In genomic region chr8:12420537-12420936, GRCm38 (mm10) we compare ENCODE assay signal across 23 mouse cellular contexts. TPM values are rescaled to one million over a fixed set of nuclear protein-coding genes. Genes with fewer than 3 reads are reported as not detected.
A peak's percentile ranks its signal among the peaks of the same experiment; 100 is the strongest.
DNase-seq lines count a peak whose midpoint lies in the region; ATAC-seq and TF ChIP-seq lines count a peak whose summit lies in the region.
"Had no signal": no experiment of that assay in that cellular context is flagged by ENCODE, and none has a peak within 500 bp of the region (broad histone marks: within the 10 kb centered on the region; RNA-seq: fewer than 3 reads in every experiment).

No protein-coding gene starts in this region.

- WGBS in forebrain, embryonic 11.5 days: 90% methylated on average over 2 of the region's 2 CpGs
- WGBS in forebrain, embryonic 14.5 days: 95% methylated on average over 2 of the region's 2 CpGs
- WGBS in liver, embryonic 14.5 days (ENCODE audit: insufficient replicate concordance): 49% methylated on average over 2 of the region's 2 CpGs
- whole genome bisulfite sequencing in small intestine, adult 2 months: 63% methylated on average over 2 of the region's 2 CpGs

- H3K9me3 ChIP-seq in forebrain, embryonic 11.5 days (ENCODE audit: control insufficient read depth, low read length): no peaks in the 10 kb centered on the region
- H3K9me3 ChIP-seq in forebrain, embryonic 14.5 days (replicated peaks; ENCODE audit: control insufficient read depth, low read length): no peaks in the 10 kb centered on the region
- no peaks in the 10 kb centered on the region for H3K9me3 ChIP-seq in liver, embryonic 14.5 days (ENCODE audit: control insufficient read depth, low read length)
- no peaks in the 10 kb centered on the region for H3K9me3 ChIP-seq in ES-Bruce4 (replicated peaks; ENCODE audit: control insufficient read depth, insufficient read depth, low read length, poor library complexity, severe bottlenecking)
- H3K9me3 ChIP-seq: embryonic facial prominence, embryonic 13.5 days; hindbrain, embryonic 13.5 days; limb, embryonic 15.5 days had no signal

- no peak overlapping the region for H3K4me2 ChIP-seq in forebrain, embryonic 11.5 days (ENCODE audit: low read depth, low read length, severe bottlenecking)
- H3K4me2 ChIP-seq in forebrain, embryonic 14.5 days (ENCODE audit: low read length): no peak overlapping the region
- no peak overlapping the region for H3K4me2 ChIP-seq in liver, embryonic 14.5 days (ENCODE audit: low read depth)
- H3K4me2 ChIP-seq: embryonic facial prominence, embryonic 13.5 days; hindbrain, embryonic 13.5 days; limb, embryonic 15.5 days had no signal

- 0 out of 2 replicates have a peak, but pooled peaks cover 2% of the 10 kb centered on the region for H3K27me3 ChIP-seq in forebrain, embryonic 11.5 days (ENCODE audit: control insufficient read depth, insufficient read depth, low read length)
- H3K27me3 ChIP-seq in forebrain, embryonic 14.5 days (replicated peaks; ENCODE audit: control insufficient read depth, insufficient read depth, low read length): no peaks in the 10 kb centered on the region
- H3K27me3 ChIP-seq in liver, embryonic 14.5 days (ENCODE audit: control insufficient read depth, insufficient read depth, low read length): no peaks in the 10 kb centered on the region
- H3K27me3 ChIP-seq in ES-Bruce4 (ENCODE audit: control insufficient read depth, insufficient read depth, low read length, poor library complexity, severe bottlenecking): no peaks in the 10 kb centered on the region
- 0 out of 2 replicates have a peak, but pooled peaks cover 2% of the 10 kb centered on the region for H3K27me3 ChIP-seq in small intestine, adult 2 months (ENCODE audit: control insufficient read depth, insufficient read depth, low read length)

- H3K9ac ChIP-seq in forebrain, embryonic 11.5 days (ENCODE audit: low read length): no peak overlapping the region
- no peak overlapping the region for H3K9ac ChIP-seq in forebrain, embryonic 14.5 days (ENCODE audit: low read length)
- H3K9ac ChIP-seq in liver, embryonic 14.5 days (replicated peaks): no peak overlapping the region
- no peak overlapping the region for H3K9ac ChIP-seq in ES-Bruce4 (ENCODE audit: low read depth, poor library complexity, severe bottlenecking)
- H3K9ac ChIP-seq: embryonic facial prominence, embryonic 13.5 days; hindbrain, embryonic 13.5 days; limb, embryonic 15.5 days had no signal

- no peak overlapping the region for H3K4me3 ChIP-seq in forebrain, embryonic 11.5 days (ENCODE audit: low read depth, low read length)
- H3K4me3 ChIP-seq in forebrain, embryonic 14.5 days (ENCODE audit: low read depth, low read length): no peak overlapping the region
- no peak overlapping the region for H3K4me3 ChIP-seq in liver, embryonic 14.5 days (ENCODE audit: insufficient read depth in 1 of 2, low read depth in 2 of 2, low read length in 2 of 2)
- no peak overlapping the region for H3K4me3 ChIP-seq in ES-Bruce4 (ENCODE audit: low read depth, low read length)
- H3K4me3 ChIP-seq in small intestine, adult 2 months (ENCODE audit: low read depth, low read length): no peak overlapping the region
- H3K4me3 ChIP-seq: embryonic facial prominence, embryonic 13.5 days; hindbrain, embryonic 13.5 days; limb, embryonic 15.5 days had no signal

- no peak for TF ChIP-seq EP300 in liver, embryonic 14.5 days (IDR thresholded peaks at IDR 0.05; ENCODE audit: low read depth)
- no peak for TF ChIP-seq EP300 in ES-Bruce4 (IDR thresholded peaks at IDR 0.05; ENCODE audit: insufficient read depth, low read depth, low read length)

- H3K27ac ChIP-seq in forebrain, embryonic 11.5 days (ENCODE audit: low read depth, low read length): no peak overlapping the region
- no peak overlapping the region for H3K27ac ChIP-seq in forebrain, embryonic 14.5 days (ENCODE audit: low read depth, low read length)
- no peak overlapping the region for H3K27ac ChIP-seq in liver, embryonic 14.5 days
- no peak overlapping the region for H3K27ac ChIP-seq in ES-Bruce4 (ENCODE audit: insufficient read depth, low read length)
- no peak overlapping the region for H3K27ac ChIP-seq in small intestine, adult 2 months (ENCODE audit: insufficient read depth, low read depth, low read length)
- H3K27ac ChIP-seq: embryonic facial prominence, embryonic 13.5 days; hindbrain, embryonic 13.5 days; limb, embryonic 15.5 days had no signal

- DNase-seq in forebrain, embryonic 11.5 days (ENCODE audit: low spot score): peak; percentile 47
- DNase-seq in forebrain, embryonic 14.5 days (ENCODE audit: low spot score): no peak
- DNase-seq in liver, embryonic 14.5 days (ENCODE audit: low read depth in 3 of 3, low spot score in 3 of 3): no peak
- DNase-seq in liver: no peak
- no peak for DNase-seq in thymus, postnatal 4 days
- DNase-seq in embryo, embryonic 10.5 days (ENCODE audit: low spot score): no peak
- DNase-seq: adrenal gland, postnatal 10 days; B cell, adult 2 months; cerebellum, adult 11-12 months; gastrocnemius, postnatal 10 days; kidney, adult 11 months; kidney, postnatal 25 days; layer of hippocampus, adult 9-11 months; lung, postnatal 14 days; right cerebral cortex, adult 18-20 months; thymus, adult 2 months had no signal

- TF ChIP-seq CTCF in liver, embryonic 14.5 days (IDR thresholded peaks at IDR 0.05; ENCODE audit: low read depth): 0 out of 2 replicates have a peak, but pooled peaks have one; percentile 14
- peak; percentile 25 for TF ChIP-seq CTCF in ES-Bruce4 (IDR thresholded peaks at IDR 0.05; ENCODE audit: low read depth, low read length)
- TF ChIP-seq CTCF in small intestine, adult 2 months (IDR thresholded peaks at IDR 0.05; ENCODE audit: extremely low read depth, insufficient read length, insufficient replicate concordance, low read depth, low read length): peak; percentile 4; the same call in 1 of the 2 replicates

- no peaks in the 10 kb centered on the region for H3K36me3 ChIP-seq in forebrain, embryonic 11.5 days (ENCODE audit: control insufficient read depth, insufficient read depth, low read length)
- peaks cover 6% of the 10 kb centered on the region; the same call in 1 of the 2 replicates for H3K36me3 ChIP-seq in forebrain, embryonic 14.5 days (ENCODE audit: control insufficient read depth, insufficient read depth, low read length)
- no peaks in the 10 kb centered on the region for H3K36me3 ChIP-seq in liver, embryonic 14.5 days (replicated peaks; ENCODE audit: control insufficient read depth, insufficient read depth, low read depth)
- H3K36me3 ChIP-seq in ES-Bruce4 (ENCODE audit: control insufficient read depth, insufficient read depth, low read length, poor library complexity, severe bottlenecking): no peaks in the 10 kb centered on the region
- H3K36me3 ChIP-seq in small intestine, adult 2 months (ENCODE audit: control insufficient read depth, insufficient read depth, low read length): no peaks in the 10 kb centered on the region
- H3K36me3 ChIP-seq: embryonic facial prominence, embryonic 13.5 days; hindbrain, embryonic 13.5 days; limb, embryonic 15.5 days had no signal

- H3K4me1 ChIP-seq in forebrain, embryonic 11.5 days (replicated peaks; ENCODE audit: control insufficient read depth, insufficient read depth, low read length): peaks cover 2% of the 10 kb centered on the region; the same call in 1 of the 2 replicates
- peaks cover 9% of the 10 kb centered on the region; the same call in 1 of the 2 replicates for H3K4me1 ChIP-seq in forebrain, embryonic 14.5 days (ENCODE audit: control insufficient read depth, insufficient read depth, low read length)
- no peaks in the 10 kb centered on the region for H3K4me1 ChIP-seq in liver, embryonic 14.5 days (replicated peaks; ENCODE audit: control insufficient read depth in 2 of 2, insufficient read depth in 2 of 2, low read length in 1 of 2)
- no peaks in the 10 kb centered on the region for H3K4me1 ChIP-seq in ES-Bruce4 (ENCODE audit: control insufficient read depth, insufficient read depth, low read length)
- H3K4me1 ChIP-seq in small intestine, adult 2 months (ENCODE audit: control insufficient read depth, insufficient read depth, insufficient read length, low read length): no peaks in the 10 kb centered on the region
- H3K4me1 ChIP-seq: embryonic facial prominence, embryonic 13.5 days; hindbrain, embryonic 13.5 days; limb, embryonic 15.5 days had no signal

- TF ChIP-seq POLR2A in ES-Bruce4 (IDR thresholded peaks at IDR 0.05; ENCODE audit: insufficient read depth, low read length): no peak
- TF ChIP-seq POLR2A in small intestine, adult 2 months (IDR thresholded peaks at IDR 0.05; ENCODE audit: low read depth, low read length): no peak

- ATAC-seq in forebrain, embryonic 11.5 days (replicated peaks; ENCODE audit: low FRiP score): no peak
- no peak for ATAC-seq in forebrain, embryonic 14.5 days
- ATAC-seq in liver, embryonic 14.5 days (ENCODE audit: insufficient read depth): no peak

RNA-seq across cellular contexts. Expression of gene Sox1, which starts 25.4 kb away (rescaled TPM):
- 11.3 and 12.4 TPM in 2 replicates for polyA plus RNA-seq in forebrain, embryonic 11.5 days (2014; fragmentation: Nextera tagmentation; extraction: Ambion mirVana)
- 5.7 and 6.1 TPM in 2 replicates for polyA plus RNA-seq in forebrain, embryonic 14.5 days (2014; fragmentation: Nextera tagmentation; extraction: Ambion mirVana)
- 0.06 TPM in 1 of 2 replicates, not detected in the other for polyA plus RNA-seq in liver, embryonic 14.5 days (2012; rRNA removed)
- polyA plus RNA-seq in liver, embryonic 14.5 days (2014; fragmentation: Nextera tagmentation; extraction: Ambion mirVana): not detected in 2 replicates
- 0.37 and 0.50 TPM in 2 replicates for polyA plus RNA-seq in ES-Bruce4 (2011; ENCODE audit: insufficient read depth, insufficient read length, low read depth, missing spikeins)
- not detected in 2 replicates for polyA plus RNA-seq in small intestine, adult 2 months (2012; rRNA removed)
- polyA plus RNA-seq: embryonic facial prominence, embryonic 13.5 days; heart, postnatal 0 days; limb, embryonic 15.5 days; stomach, embryonic 14.5 days; thymus, adult 2 months had no signal
